ENCODE assay signal across 8 mouse cellular contexts in genomic region chr1:133797979-133798820, GRCm38 (mm10). TPM values are rescaled to one million over a fixed set of nuclear protein-coding genes. Genes with fewer than 3 reads are reported as not detected.
DNase-seq lines count a peak whose midpoint lies in the region; ATAC-seq and TF ChIP-seq lines count a peak whose summit lies in the region.

No protein-coding gene starts in this region.

- TF ChIP-seq CTCF in midbrain, postnatal 0 days (IDR thresholded peaks at IDR 0.05) = no peak

- peak; percentile 45 to 62 for DNase-seq in adrenal gland, adult (ENCODE audit: inconsistent age in 2 of 2, low spot score in 1 of 2)
- no peak for DNase-seq in adrenal gland, postnatal 25 days
- peak; percentile 34 for DNase-seq in MN1 (ENCODE audit: low spot score)
- peak; percentile 38 for DNase-seq in heart, postnatal 25 days (ENCODE audit: low spot score)
- no peak for DNase-seq in midbrain, postnatal 0 days (ENCODE audit: low spot score)
- DNase-seq in urinary bladder, adult 18-20 months (ENCODE audit: low spot score in 2 of 2) = no peak
- no peak for DNase-seq in adrenal gland, postnatal 4 days (ENCODE audit: low spot score in 2 of 2)

- H3K27me3 ChIP-seq in limb, embryonic 12.5 days = peaks cover 15% of the 10 kb centered on the region
- 0 out of 2 replicates have a peak, but pooled peaks cover 3% of the 10 kb centered on the region for H3K27me3 ChIP-seq in midbrain, postnatal 0 days (ENCODE audit: insufficient read depth, low read length)

- peak overlapping the region; percentile 92 for H3K4me2 ChIP-seq in limb, embryonic 12.5 days
- peak overlapping the region; percentile 98 for H3K4me2 ChIP-seq in midbrain, postnatal 0 days (ENCODE audit: low read depth, low read length, poor library complexity, severe bottlenecking)

- no peak for ATAC-seq in limb, embryonic 12.5 days (ENCODE audit: insufficient number of reproducible peaks, insufficient read depth, low FRiP score, low TSS enrichment, low read depth)
- ATAC-seq in midbrain, postnatal 0 days (ENCODE audit: low FRiP score) = no peak

- H3K9me3 ChIP-seq in limb, embryonic 12.5 days = no peaks in the 10 kb centered on the region
- H3K9me3 ChIP-seq in midbrain, postnatal 0 days (ENCODE audit: low read length) = no peaks in the 10 kb centered on the region

- H3K9ac ChIP-seq in limb, embryonic 12.5 days (replicated peaks) = no peak overlapping the region
- 0 out of 2 replicates have a peak overlapping the region, but pooled peaks have one; percentile 24 for H3K9ac ChIP-seq in midbrain, postnatal 0 days (replicated peaks; ENCODE audit: low read length, poor library complexity, severe bottlenecking)

- peak overlapping the region; percentile 60; the same call in 1 of the 2 replicates for H3K4me3 ChIP-seq in limb, embryonic 12.5 days (replicated peaks)
- no peak overlapping the region for H3K4me3 ChIP-seq in midbrain, postnatal 0 days (ENCODE audit: low read depth, low read length)

- intact Hi-C loops in heart, postnatal 25 days (cut with DNase I) = no loop called here

- no peaks in the 10 kb centered on the region for H3K36me3 ChIP-seq in limb, embryonic 12.5 days
- H3K36me3 ChIP-seq in midbrain, postnatal 0 days (ENCODE audit: insufficient read depth, low read length) = no peaks in the 10 kb centered on the region

- 36% methylated on average over 9 of the region's 9 CpGs for WGBS in limb, embryonic 12.5 days
- WGBS in midbrain, postnatal 0 days = 41% methylated on average over 9 of the region's 9 CpGs

- no peak overlapping the region for H3K27ac ChIP-seq in limb, embryonic 12.5 days
- H3K27ac ChIP-seq in midbrain, postnatal 0 days (ENCODE audit: low read depth, low read length) = no peak overlapping the region

- H3K4me1 ChIP-seq in limb, embryonic 12.5 days (replicated peaks) = peaks cover 29% of the 10 kb centered on the region
- peaks cover 11% of the 10 kb centered on the region; the same call in 1 of the 2 replicates for H3K4me1 ChIP-seq in midbrain, postnatal 0 days (ENCODE audit: insufficient read depth, low read length)

RNA-seq across cellular contexts. Expression of gene Atp2b4, which starts 2.6 kb away (rescaled TPM):
- 20.7 and 25.7 TPM in 2 replicates for total RNA-seq in adrenal gland, postnatal 25 days (2021)
- 10 to 100 TPM; 20.5 to 24.0 TPM for total RNA-seq in heart, postnatal 25 days (2021)
- polyA plus RNA-seq in limb, embryonic 12.5 days (2016; fragmentation: Nextera tagmentation; extraction: Ambion mirVana) = 8.5 and 9.4 TPM in 2 replicates
- total RNA-seq in midbrain, postnatal 0 days (2014; rRNA removed) = 48.3 and 62.3 TPM in 2 replicates
- 11.3 and 12.1 TPM in 2 replicates for polyA plus RNA-seq in midbrain, postnatal 0 days (2015; fragmentation: Nextera tagmentation; extraction: Ambion mirVana)
- total RNA-seq in adrenal gland, postnatal 4 days (2021) = 10 to 100 TPM; 49.9 to 55.6 TPM

Comparison
In these comparisons a context has a peak if more than half of its experiments do, and no peak if none do; other contexts are left out.
1. DNase-seq: peak in adrenal gland, adult (2 of 2), MN1 (single experiment) and heart, postnatal 25 days (single experiment); none in adrenal gland, postnatal 25 days (single experiment), midbrain, postnatal 0 days (single experiment), urinary bladder, adult 18-20 months (0 of 2) and adrenal gland, postnatal 4 days (0 of 2).